Mouse (Mus musculus) retina, embryonic 14.5 days (tissue): Measurements from ENCODE around the gene Os9.
"Not testable (repeated sequence)": the region's sequence is repeated elsewhere in the genome, so short reads cannot be mapped to it uniquely, and the experiment has no call there.

Experiments used
- DNase-seq: peaks from one replicate; pipeline ENCODE4 v3.0.0-alpha.2; 2015; ENCODE audit warnings: low spot score

Os9 gene

GRCm38 (mm10) chr10:127063913-127064870 lies 56.7 kb downstream of the Os9 start:
- DNase-seq: peak; percentile 47

- DNase-seq: peak; percentile 99
These were observed 57.6 kb downstream of the Os9 start, which contains the start of gene Cdk4 for GRCm38 (mm10) chr10:127063239-127063872. Gene Cdk4, plus strand, starts transcription at chr10:127063534.

GRCm38 (mm10) chr10:127062503-127062902 lies 58.4 kb downstream of the Os9 start:
- DNase-seq: no peak

GRCm38 (mm10) chr10:127062101-127062500 lies 58.8 kb downstream of the Os9 start:
- not testable (repeated sequence) for DNase-seq

- DNase-seq: no peak
These were observed 59.4 kb downstream of the Os9 start for GRCm38 (mm10) chr10:127061513-127061912.

- no peak for DNase-seq
These were observed 59.8 kb downstream of the Os9 start for GRCm38 (mm10) chr10:127061085-127061484.

- peak; percentile 73 for DNase-seq
These were observed 60.7 kb downstream of the Os9 start, which contains the start of gene March9 for GRCm38 (mm10) chr10:127059968-127060916. Gene March9, minus strand, starts transcription at chr10:127060184.

- DNase-seq: no peak
These were observed 61.6 kb downstream of the Os9 start for GRCm38 (mm10) chr10:127059174-127059967.

GRCm38 (mm10) chr10:127058708-127059107 lies 62.2 kb downstream of the Os9 start:
- DNase-seq: no peak

- peak; percentile 93 for DNase-seq
These were observed 62.8 kb downstream of the Os9 start for GRCm38 (mm10) chr10:127058161-127058560.

- no peak for DNase-seq
These were observed 64.4 kb downstream of the Os9 start for GRCm38 (mm10) chr10:127056490-127056889.

- no peak for DNase-seq
These were observed 65.5 kb downstream of the Os9 start for GRCm38 (mm10) chr10:127055406-127055805.

- no peak for DNase-seq
These were observed 66.3 kb downstream of the Os9 start for GRCm38 (mm10) chr10:127054646-127055045.

- DNase-seq: no peak
These were observed 70.8 kb downstream of the Os9 start for GRCm38 (mm10) chr10:127050119-127050474.

GRCm38 (mm10) chr10:127049395-127050118 lies 71.4 kb downstream of the Os9 start:
- no peak for DNase-seq

GRCm38 (mm10) chr10:127048608-127049394 lies 72.1 kb downstream of the Os9 start:
- DNase-seq: no peak

GRCm38 (mm10) chr10:127047954-127048353 lies 73.0 kb downstream of the Os9 start, which contains the start of gene Cyp27b1:
Gene Cyp27b1, plus strand, starts transcription at chr10:127048250.
- DNase-seq: no peak
